Mouse (Mus musculus) adrenal gland, adult 8-10 months (tissue): ENCODE measurements around the gene Prickle2. TPM values are rescaled to one million over a fixed set of nuclear protein-coding genes. Genes with fewer than 3 reads are reported as not detected.

ENCODE experiments used
- DNase-seq: peaks from one replicate; pipeline ENCODE4 v3.0.0; 2022
- total RNA-seq, 4 experiments: library from RNA; stranded (reverse); gene quantifications; 2 replicates each; pipeline ENCODE4 v1.2.4; 2022

Gene Prickle2
- total RNA-seq, 4 experiments from 2014 or later = 10.7 to 14.3 (median 12.0) TPM

DNA sequence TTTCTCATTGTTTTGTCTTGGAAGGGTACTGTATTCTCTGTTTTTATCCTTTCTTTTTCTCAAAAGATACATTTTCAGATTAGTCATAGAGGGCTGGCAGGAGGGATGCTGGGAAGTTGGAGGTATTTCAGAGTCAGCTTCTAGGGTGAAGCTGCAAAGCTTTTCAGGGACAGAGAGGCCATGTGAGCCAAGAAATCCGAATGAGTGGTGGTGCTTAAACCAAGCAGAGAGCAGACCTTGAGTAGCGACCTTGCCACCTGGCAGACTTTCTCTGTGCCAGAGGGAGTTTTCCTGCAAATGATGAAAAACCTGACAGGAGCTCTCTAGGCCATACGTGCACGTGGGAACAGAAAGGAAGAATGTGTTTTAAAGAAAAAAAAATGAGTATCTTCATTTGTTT lies 130.7 kb downstream of the Prickle2 start:
- DNase-seq = peak; percentile 64

- no peak for DNase-seq
Measured at GRCm38 (mm10) chr6:92572139-92572538, 133.8 kb downstream of the Prickle2 start.

DNA sequence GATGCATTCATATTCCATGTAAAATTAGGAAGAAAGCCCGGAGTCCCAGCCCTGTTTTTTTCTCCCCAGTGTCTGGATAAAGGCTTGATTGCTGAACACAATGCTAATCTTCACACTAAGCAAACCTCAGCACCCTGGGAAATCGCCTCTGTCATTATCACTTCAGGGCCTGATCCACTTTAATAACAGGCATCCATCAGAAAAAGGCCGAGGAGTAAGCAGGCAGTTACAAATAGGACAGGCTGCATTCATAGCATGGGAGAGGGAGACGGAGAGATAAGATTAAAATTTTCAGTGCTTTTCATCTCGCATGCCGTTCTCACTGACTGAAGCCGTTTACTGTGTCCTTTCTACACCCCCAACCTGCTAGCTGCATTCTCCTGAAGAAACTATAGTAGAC lies 135.9 kb downstream of the Prickle2 start:
- DNase-seq = no peak

DNA sequence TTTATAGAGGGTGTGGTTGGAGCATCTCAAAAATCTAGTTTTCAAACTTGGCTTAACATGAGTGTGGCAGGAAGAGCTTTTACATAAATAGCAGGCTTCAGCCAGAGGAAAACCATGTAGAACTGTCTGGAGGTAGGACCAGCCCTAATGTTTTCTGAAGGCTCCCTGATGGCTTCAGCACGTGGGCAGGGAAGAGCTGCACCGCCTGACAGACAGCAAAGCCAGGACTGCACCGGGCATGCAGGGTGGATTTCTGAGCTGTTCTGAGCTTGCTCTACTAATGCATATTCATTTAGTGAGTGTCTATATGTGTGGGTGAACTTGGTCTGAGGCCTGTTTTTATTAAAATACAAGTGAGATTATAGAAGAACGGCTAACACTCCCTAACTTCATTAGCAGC lies 136.7 kb downstream of the Prickle2 start:
- DNase-seq = no peak

- DNase-seq = no peak
Measured at GRCm38 (mm10) chr6:92559261-92559660, 146.7 kb downstream of the Prickle2 start.

DNA sequence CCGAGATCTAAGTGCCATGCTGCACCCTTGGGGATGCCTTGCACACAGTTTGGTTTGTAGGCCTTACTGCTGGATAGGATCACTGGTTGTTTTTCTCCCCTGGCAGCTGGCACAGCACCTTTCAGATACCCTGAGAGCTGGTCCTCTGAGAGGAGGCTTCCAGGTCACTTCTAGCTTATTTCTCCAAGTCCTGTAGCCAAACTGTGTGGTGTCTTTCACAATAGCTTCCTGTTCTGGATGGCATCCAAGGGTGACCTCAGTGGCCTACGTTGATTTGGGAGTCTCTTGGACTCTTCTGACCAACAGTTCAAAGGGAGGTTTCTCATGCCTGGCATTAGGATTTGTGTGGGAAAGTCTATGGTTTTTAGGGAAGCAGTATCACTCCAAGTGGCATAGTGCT lies 150.3 kb downstream of the Prickle2 start:
- DNase-seq = peak; percentile 37

DNA sequence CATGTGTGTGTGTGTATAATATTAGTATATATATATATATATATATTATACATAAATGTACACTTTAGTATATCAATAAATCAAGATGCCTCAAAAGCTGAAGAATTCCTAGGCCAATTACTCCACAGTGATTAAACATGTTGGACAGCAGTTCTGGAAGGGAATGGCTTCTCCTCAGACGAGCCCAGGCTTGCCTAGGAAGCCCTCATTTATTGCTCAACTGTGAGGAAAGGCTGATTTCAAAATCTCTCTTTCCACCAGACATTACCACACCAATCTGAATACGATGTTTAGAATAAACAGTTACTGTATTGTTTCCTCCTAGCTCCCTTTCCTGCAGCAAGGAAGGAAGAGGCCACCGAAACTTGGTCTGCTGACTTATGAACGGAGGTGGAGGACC lies 152.9 kb downstream of the Prickle2 start:
- DNase-seq = no peak

DNA sequence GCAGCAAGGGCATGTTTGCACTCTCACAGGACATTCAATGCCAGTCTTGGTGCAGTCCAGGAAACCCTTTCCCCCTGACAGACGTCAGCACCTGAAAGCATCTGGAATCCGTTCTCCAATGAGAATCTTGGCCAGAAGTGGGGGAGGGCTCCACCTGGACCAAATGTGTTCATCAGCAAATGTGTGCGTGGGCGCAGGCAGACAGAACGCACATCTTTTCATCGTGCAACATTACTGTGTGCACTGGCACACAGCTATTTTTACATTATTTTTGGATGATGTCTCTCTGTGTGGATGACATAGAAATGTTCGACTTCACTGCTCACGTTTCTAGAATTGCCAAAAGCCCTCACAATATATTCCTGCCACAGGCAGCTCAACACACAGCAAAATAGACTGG lies 156.7 kb downstream of the Prickle2 start:
- no peak for DNase-seq

DNA sequence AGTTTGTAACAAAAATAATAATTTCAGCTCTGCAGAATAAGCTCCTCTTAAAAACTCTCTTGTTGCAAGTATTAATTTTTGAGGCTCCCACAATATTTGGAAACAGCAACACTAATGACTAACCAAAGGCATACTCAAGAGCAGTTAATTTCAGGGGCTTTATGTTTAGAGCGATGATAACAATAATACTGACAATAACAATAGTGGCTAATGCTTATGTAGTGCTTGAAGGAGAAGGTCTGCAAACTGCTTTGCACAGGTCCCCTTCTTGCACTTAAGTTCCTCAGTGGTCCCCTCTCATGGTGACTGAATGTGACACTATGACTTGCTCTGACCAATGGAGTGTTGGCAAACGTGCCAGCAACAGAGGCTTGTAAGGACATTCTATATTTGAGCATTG lies 160.8 kb downstream of the Prickle2 start:
- DNase-seq = no peak

GRCm38 (mm10) chr6:92543825-92544224 lies 162.1 kb downstream of the Prickle2 start:
- DNase-seq = no peak

DNA sequence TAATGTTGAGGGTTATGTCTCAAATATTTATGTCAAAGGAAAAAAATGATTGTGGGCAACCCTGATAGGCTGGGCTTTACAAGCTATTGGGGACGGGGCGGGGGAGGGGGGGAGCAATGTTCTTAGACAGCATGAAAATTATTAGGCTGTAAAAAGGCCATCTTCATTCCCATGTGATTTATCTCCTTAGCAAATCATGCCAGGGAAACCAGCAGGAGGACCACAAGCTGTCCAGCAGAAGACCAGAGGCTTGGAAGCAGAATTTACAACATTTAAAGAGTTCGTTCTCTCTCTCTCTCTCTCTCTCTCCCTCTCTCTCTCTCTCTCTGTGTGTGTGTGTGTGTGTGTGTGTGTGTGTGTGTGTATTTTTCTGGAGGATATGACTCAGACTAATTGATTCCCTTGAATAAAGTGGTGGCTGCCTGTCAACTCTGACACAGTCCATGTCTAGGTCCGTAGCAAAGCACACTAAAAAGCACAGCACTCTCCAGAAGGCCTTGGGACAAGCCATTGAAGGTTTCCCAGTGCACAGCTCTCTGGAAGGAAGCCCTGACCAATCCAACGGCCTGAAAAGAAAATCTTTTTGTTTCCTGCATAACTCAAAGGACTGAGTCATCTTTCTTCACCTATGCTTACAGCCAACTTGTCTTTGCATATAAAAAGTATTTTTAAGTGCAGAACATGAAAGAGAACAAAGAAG lies 163.4 kb downstream of the Prickle2 start:
- DNase-seq = peak; percentile 47

GRCm38 (mm10) chr6:92534226-92535031 lies 171.5 kb downstream of the Prickle2 start:
- peak; percentile 50 for DNase-seq

DNA sequence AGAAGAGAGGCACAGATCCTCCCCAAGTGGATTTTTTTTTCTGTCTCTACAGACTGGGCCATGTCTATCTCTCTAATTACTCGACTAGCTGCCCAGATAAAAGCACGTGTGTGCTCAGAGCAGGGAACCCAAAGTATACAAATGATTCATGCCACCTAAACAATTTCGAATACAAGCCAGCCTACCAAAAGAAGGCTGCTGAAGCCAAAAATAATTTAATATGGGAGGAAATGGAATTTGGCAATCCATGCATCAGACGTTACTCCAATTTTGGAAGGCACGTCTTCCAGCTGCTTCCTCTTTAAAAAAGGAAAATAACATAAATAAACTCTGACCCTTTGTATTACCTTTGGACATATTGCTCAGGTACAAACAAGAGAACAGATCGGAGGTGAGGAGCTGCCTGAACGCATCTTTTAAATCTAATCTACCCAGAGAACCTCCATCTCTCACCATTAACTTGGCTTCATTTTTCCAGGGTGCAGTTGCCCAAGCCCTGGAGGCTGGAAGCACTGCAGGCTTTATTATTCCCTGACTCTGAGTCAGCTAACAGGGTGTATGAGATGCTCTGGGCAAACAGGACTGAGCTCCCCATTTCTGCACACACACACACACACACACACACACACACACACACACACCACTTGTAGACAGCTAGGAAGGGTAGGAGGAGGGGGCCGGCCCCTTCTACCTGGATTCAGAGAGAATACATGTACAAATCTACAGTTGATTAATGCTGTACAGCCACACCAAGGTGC lies 172.5 kb downstream of the Prickle2 start:
- no peak for DNase-seq

DNA sequence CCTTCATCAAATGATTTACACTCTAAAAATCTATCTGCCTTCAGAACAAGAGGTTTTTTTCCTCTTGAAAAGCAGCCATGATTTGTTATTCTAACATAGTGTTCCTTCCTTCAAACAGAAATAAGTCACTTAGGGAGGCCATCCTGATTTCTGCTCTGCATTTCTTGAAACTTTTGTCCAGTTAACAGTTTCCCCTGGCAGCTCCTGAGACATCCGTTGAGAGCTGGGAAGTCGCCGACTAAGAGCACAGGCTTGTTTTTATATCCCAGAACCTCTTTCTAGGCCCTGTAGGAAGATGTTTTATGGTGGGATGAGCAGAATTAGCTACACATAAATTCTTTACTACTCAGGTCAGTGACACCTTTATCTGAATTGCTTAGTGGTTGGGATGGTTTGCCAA lies 173.1 kb downstream of the Prickle2 start:
- no peak for DNase-seq

DNA sequence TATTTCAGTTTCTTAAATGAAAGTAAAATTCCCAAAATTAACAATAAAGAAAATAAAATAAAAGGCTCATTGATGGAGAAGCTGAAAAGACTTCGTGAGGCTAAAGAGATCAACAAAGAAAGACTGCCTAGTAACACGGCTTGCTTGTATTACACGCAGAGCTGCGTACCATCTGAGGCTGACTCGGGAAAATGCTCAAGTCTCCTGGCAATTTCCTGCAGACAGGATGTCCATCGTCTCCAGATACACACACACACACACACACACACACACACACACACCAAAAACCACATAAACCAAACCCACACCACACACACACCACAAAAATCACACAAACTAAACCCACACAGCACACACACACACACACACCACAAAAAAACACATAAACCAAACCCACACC lies 173.6 kb downstream of the Prickle2 start:
- DNase-seq = no peak

DNA sequence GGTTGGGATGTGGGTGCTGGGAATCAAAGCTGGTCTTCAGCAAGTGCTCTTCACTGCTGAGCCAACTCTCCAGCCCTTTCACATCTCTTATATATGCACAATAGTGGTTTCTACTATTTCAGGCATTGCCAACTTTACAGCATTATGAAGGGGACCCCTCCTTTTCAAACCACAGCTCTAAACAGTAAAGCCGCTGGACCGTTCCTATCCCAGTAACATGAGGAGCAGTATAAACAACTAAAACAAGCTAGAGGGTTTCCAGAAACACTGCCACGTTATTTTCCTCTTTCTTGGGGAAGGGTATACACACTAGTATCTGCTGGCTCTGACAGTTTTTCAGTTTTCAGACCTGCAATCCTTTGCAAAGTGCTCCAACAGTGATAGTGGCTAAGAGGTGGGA lies 179.7 kb downstream of the Prickle2 start:
- DNase-seq = no peak

DNA sequence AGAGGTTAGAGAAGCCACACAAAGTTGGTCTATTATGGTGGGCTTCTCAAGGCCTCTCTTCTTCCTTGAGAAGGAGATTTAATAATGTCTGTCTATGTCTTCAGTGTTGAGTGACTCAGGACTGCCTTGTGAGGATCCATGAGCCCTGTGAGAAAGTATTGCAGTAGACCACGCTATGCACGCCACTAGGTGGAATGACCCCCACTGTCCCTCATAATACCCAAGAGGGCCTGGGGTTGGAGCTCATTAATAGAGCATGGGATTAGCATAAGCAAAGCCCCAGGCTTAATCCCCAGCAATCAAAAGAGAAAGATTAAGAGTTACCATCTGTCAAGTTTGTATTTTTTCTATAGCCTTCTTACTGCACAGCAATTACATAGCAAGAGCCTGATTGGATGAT lies 180.3 kb downstream of the Prickle2 start:
- no peak for DNase-seq

DNA sequence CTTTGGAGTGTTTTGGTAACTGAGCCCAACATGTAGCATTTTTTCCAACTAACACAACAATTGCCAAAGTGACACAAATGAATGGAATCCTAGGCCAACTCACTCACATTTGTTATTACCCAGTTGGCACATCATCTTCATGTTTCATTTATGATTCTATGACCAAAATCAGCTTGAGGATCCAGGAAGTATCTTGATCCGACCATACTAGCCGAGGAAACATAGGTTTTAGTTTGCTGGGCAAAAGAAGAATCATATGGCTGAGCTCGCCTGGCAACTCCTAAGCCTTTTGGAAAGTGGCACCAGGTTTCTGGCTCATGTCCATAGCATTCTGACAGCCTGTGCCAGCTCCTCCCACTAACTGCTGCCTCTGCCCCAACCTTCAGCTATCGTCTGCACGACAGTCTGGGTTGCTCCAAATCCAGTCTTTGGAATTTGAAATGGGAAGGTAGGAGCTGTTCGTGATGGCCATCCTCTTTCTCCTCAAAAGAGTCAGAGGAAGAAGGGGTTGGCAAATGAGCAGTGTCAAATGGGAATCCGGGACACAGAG lies 184.4 kb downstream of the Prickle2 start:
- DNase-seq = peak; percentile 50

DNA sequence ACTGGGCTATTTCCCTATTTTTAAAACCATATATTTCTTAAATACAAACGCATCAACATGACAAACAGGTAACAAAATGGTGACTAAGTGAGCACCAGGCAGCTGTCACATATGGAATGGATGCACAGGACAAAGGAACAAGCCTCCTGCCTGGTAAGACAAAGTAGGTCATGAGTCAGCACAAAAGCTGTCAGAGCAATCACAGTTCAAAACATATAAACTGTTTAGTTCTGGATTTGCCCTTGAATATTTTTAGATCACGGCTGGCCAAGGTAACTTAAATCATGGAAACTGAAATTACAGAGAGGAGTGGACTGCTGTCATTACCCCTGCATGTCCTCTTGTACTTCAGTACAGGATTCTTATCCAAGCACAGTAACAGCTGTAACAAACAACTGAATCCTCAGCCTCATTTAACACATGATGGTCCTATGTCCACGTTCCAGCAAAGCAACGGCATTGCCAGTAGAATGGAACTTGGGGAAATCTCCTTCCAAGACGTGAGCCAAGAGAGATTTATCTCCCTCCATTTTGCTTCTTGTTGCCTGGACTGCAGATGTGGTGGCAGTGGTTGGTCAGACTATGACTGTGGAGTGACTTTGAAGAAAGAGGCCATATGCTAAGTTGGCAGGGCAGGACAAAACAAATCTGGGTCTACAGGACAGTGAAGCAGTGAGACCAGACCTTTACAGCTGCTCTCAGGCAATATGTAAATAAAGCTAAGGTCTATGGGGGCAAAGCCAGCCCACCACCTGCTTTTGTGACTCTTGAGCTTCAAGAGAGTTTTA lies 185.7 kb downstream of the Prickle2 start:
- no peak for DNase-seq

- DNase-seq = no peak
Measured at GRCm38 (mm10) chr6:92518438-92518968, 187.5 kb downstream of the Prickle2 start.

DNA sequence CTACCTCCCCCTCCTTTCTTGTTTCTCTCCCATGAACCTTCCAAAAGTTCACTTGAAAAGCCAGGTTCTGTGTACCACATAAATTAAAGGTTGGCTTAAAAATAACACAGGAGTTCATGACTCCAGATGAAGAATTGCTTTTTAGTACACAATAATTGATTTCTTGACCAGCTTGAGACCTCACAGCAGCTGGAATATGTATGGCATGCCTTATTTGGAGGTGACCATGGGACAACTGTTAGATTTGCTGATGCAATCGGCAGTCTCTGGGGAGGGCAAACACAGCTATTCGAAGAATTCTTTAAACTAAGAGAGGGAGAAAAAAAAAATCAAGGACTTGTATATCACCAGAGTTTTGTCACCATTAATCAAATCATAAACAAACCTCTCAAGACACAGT lies 189.0 kb downstream of the Prickle2 start:
- no peak for DNase-seq

DNA sequence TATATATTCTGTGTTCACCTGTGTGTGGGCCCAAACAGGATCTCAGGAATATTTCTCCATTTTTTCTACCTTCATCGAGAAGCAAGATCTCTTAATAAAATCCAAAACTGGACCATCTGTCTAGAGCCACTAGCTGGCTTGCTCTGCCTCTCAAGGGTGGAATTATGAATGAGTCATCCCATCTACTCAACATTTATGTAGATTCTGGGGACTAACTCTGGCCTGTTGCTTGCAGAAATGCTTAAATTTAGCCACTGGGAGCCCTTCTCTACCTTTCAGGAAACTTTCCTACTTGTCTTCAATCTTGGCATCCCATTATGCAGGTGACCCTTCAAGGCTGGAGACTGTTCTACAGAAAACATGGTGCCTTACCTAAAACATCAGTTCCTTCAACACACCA lies 194.0 kb downstream of the Prickle2 start:
- no peak for DNase-seq
